ENCODE assay signal across 34 mouse cellular contexts in genomic region chr15:101697326-101698188, GRCm38 (mm10). TPM values are rescaled to one million over a fixed set of nuclear protein-coding genes. Genes with fewer than 3 reads are reported as not detected.
DNase-seq lines count a peak whose midpoint lies in the region; ATAC-seq and TF ChIP-seq lines count a peak whose summit lies in the region.
"Had no signal": no experiment of that assay in that cellular context is flagged by ENCODE, and none has a peak within 500 bp of the region (broad histone marks: within the 10 kb centered on the region; RNA-seq: fewer than 3 reads in every experiment).

No protein-coding gene starts in this region.

- no peak for TF ChIP-seq CTCF in brain, embryonic 14.5 days (IDR thresholded peaks at IDR 0.05; ENCODE audit: borderline replicate concordance, extremely low read depth, insufficient read depth, insufficient read length)

- H3K4me2 ChIP-seq in forebrain, embryonic 16.5 days (ENCODE audit: low read length): no peak overlapping the region
- H3K4me2 ChIP-seq: embryonic facial prominence, embryonic 12.5 days; hindbrain, embryonic 14.5 days; limb, embryonic 12.5 days; liver, embryonic 11.5 days; midbrain, embryonic 15.5 days; neural tube, embryonic 13.5 days had no signal

- H3K4me3 ChIP-seq in forebrain, embryonic 16.5 days (replicated peaks; ENCODE audit: low read length): no peak overlapping the region
- H3K4me3 ChIP-seq: embryonic facial prominence, embryonic 12.5 days; limb, embryonic 12.5 days; midbrain, embryonic 15.5 days; myocyte; neural tube, embryonic 13.5 days had no signal

- TF ChIP-seq POLR2A in brain, embryonic 14.5 days (IDR thresholded peaks at IDR 0.05; ENCODE audit: borderline replicate concordance, extremely low read depth, insufficient read depth, insufficient read length, poor library complexity, severe bottlenecking): no peak

- H3K27me3 ChIP-seq in forebrain, embryonic 16.5 days (replicated peaks; ENCODE audit: control insufficient read depth, insufficient read depth, low read length): no peaks in the 10 kb centered on the region; the same call in 1 of the 2 replicates
- H3K27me3 ChIP-seq: embryonic facial prominence, embryonic 12.5 days; midbrain, embryonic 15.5 days; neural tube, embryonic 13.5 days had no signal

- H3K27ac ChIP-seq in forebrain, embryonic 16.5 days (ENCODE audit: low read length): no peak overlapping the region
- H3K27ac ChIP-seq: embryonic facial prominence, embryonic 12.5 days; hindbrain, embryonic 14.5 days; limb, embryonic 12.5 days; macrophage; midbrain, embryonic 15.5 days; neural tube, embryonic 13.5 days had no signal

- intact Hi-C loops in heart, postnatal 25 days (cut with DNase I): no loop called here

- WGBS in forebrain, embryonic 16.5 days: 70% methylated on average over 8 of the region's 8 CpGs

- H3K4me1 ChIP-seq in forebrain, embryonic 16.5 days (replicated peaks; ENCODE audit: control insufficient read depth, insufficient read depth, low read length): no peaks in the 10 kb centered on the region
- H3K4me1 ChIP-seq: embryonic facial prominence, embryonic 12.5 days; limb, embryonic 12.5 days; midbrain, embryonic 15.5 days; neural tube, embryonic 13.5 days had no signal

- peak; percentile 76 for DNase-seq in heart, adult 11 months
- DNase-seq in heart, postnatal 25 days (ENCODE audit: low spot score): no peak
- DNase-seq in layer of hippocampus, postnatal 14 days (ENCODE audit: low spot score in 2 of 2): peak; percentile 5 to 9
- no peak for DNase-seq in layer of hippocampus, adult 11-12 months (ENCODE audit: low spot score)
- peak; percentile 3 for DNase-seq in brain, embryonic 14.5 days (ENCODE audit: low read depth)
- DNase-seq in retina, postnatal 1 day: peak; percentile 34
- DNase-seq: adrenal gland, adult 8-10 months; B cell, adult 2 months; cerebellum, adult 9-11 months; gastrocnemius, postnatal 36 days; heart, postnatal 36 days; kidney, adult 8-10 months; kidney, postnatal 25 days; liver, postnatal 0 days; right cerebral cortex, adult 18-20 months had no signal

- H3K9me3 ChIP-seq in forebrain, embryonic 16.5 days (ENCODE audit: control insufficient read depth, low read length): no peaks in the 10 kb centered on the region
- H3K9me3 ChIP-seq: embryonic facial prominence, embryonic 12.5 days; limb, embryonic 12.5 days; midbrain, embryonic 15.5 days; neural tube, embryonic 13.5 days had no signal

- H3K9ac ChIP-seq in forebrain, embryonic 16.5 days (replicated peaks; ENCODE audit: low read depth, low read length): no peak overlapping the region
- H3K9ac ChIP-seq: embryonic facial prominence, embryonic 12.5 days; hindbrain, embryonic 14.5 days; limb, embryonic 12.5 days; liver, postnatal 0 days; midbrain, embryonic 15.5 days; neural tube, embryonic 13.5 days had no signal

- ATAC-seq in forebrain, embryonic 16.5 days: no peak
- ATAC-seq: activated CD4-positive, CD25-positive, alpha-beta regulatory T cell, adult 4 months; liver, postnatal 0 days; lung, postnatal 0 days; midbrain, embryonic 15.5 days had no signal

- H3K36me3 ChIP-seq in forebrain, embryonic 16.5 days (ENCODE audit: control insufficient read depth, insufficient read depth): no peaks in the 10 kb centered on the region
- H3K36me3 ChIP-seq: embryonic facial prominence, embryonic 12.5 days; G1E; limb, embryonic 12.5 days; midbrain, embryonic 15.5 days; neural tube, embryonic 13.5 days had no signal

RNA-seq across cellular contexts. Expression of gene Krt6a, which starts 3.5 kb away (rescaled TPM):
- not detected for total RNA-seq in heart, postnatal 25 days (2021)
- not detected for total RNA-seq in layer of hippocampus, postnatal 14 days (2021)
- polyA plus RNA-seq in brain, embryonic 14.5 days (2012; rRNA removed): 0.29 and 0.57 TPM in 2 replicates
- polyA plus RNA-seq in forebrain, embryonic 16.5 days (2015; fragmentation: Nextera tagmentation; extraction: Ambion mirVana): 0.53 TPM in 1 of 2 replicates, not detected in the other
- total RNA-seq: adrenal gland, adult 8-10 months; CH12.LX; G1E; gastrocnemius, postnatal 36 days; heart, adult 8-10 months; heart, postnatal 36 days had no signal
- polyA plus RNA-seq: activated CD4-positive, CD25-positive, alpha-beta regulatory T cell, adult 4 months; G1E; heart, embryonic 14.5 days; hindbrain, embryonic 14.5 days; intestine, embryonic 14.5 days; liver, embryonic 11.5 days; liver, postnatal 0 days; macrophage; myocyte; neural tube, embryonic 13.5 days; small intestine, adult 2 months had no signal

RNA-seq across cellular contexts. Expression of gene Krt5, which starts 15.1 kb away (rescaled TPM):
- not detected for total RNA-seq in heart, postnatal 25 days (2021)
- total RNA-seq in layer of hippocampus, postnatal 14 days (2021): under 1 TPM; 0.33 to 0.48 TPM
- polyA plus RNA-seq in brain, embryonic 14.5 days (2012; rRNA removed): 33.7 and 53.0 TPM in 2 replicates
- 0.73 TPM in 1 of 2 replicates, not detected in the other for polyA plus RNA-seq in forebrain, embryonic 16.5 days (2015; fragmentation: Nextera tagmentation; extraction: Ambion mirVana)
- total RNA-seq: adrenal gland, adult 8-10 months; CH12.LX; G1E; heart, postnatal 36 days had no signal
- polyA plus RNA-seq: activated CD4-positive, CD25-positive, alpha-beta regulatory T cell, adult 4 months; G1E; heart, embryonic 14.5 days; hindbrain, embryonic 14.5 days; intestine, embryonic 14.5 days; liver, postnatal 0 days; lung, postnatal 0 days; macrophage had no signal

RNA-seq across cellular contexts. Expression of gene Krt6b, which starts 17.5 kb away (rescaled TPM):
- not detected for total RNA-seq in heart, postnatal 25 days (2021)
- total RNA-seq in layer of hippocampus, postnatal 14 days (2021): not detected
- polyA plus RNA-seq in brain, embryonic 14.5 days (2012; rRNA removed): not detected in 2 replicates
- not detected in 2 replicates for polyA plus RNA-seq in forebrain, embryonic 16.5 days (2015; fragmentation: Nextera tagmentation; extraction: Ambion mirVana)
- total RNA-seq: adrenal gland, adult 8-10 months; CH12.LX; G1E; gastrocnemius, postnatal 36 days; heart, adult 8-10 months; heart, postnatal 36 days had no signal
- polyA plus RNA-seq: embryonic facial prominence, embryonic 12.5 days; G1E; heart, embryonic 14.5 days; hindbrain, embryonic 14.5 days; intestine, embryonic 14.5 days; limb, embryonic 12.5 days; liver, embryonic 11.5 days; liver, postnatal 0 days; lung, postnatal 0 days; macrophage; midbrain, embryonic 15.5 days; myocyte; neural tube, embryonic 13.5 days had no signal

RNA-seq across cellular contexts. Expression of gene Krt71, which starts 45.4 kb away (rescaled TPM):
- not detected for total RNA-seq in heart, postnatal 25 days (2021)
- total RNA-seq in layer of hippocampus, postnatal 14 days (2021): not detected
- 0.09 and 0.18 TPM in 2 replicates for polyA plus RNA-seq in brain, embryonic 14.5 days (2012; rRNA removed)
- not detected in 2 replicates for polyA plus RNA-seq in forebrain, embryonic 16.5 days (2015; fragmentation: Nextera tagmentation; extraction: Ambion mirVana)
- total RNA-seq: adrenal gland, adult 8-10 months; CH12.LX; G1E; gastrocnemius, postnatal 36 days; heart, adult 8-10 months; heart, postnatal 36 days had no signal
- polyA plus RNA-seq: activated CD4-positive, CD25-positive, alpha-beta regulatory T cell, adult 4 months; embryonic facial prominence, embryonic 12.5 days; G1E; heart, embryonic 14.5 days; intestine, embryonic 14.5 days; limb, embryonic 12.5 days; liver, embryonic 11.5 days; liver, postnatal 0 days; lung, postnatal 0 days; macrophage; myocyte; neural tube, embryonic 13.5 days; small intestine, adult 2 months; stomach, embryonic 16.5 days had no signal

RNA-seq across cellular contexts. Expression of gene Gm5478, which starts 50.4 kb away (rescaled TPM):
- total RNA-seq in heart, postnatal 25 days (2021): not detected
- not detected for total RNA-seq in layer of hippocampus, postnatal 14 days (2021)
- not detected in 2 replicates for polyA plus RNA-seq in brain, embryonic 14.5 days (2012; rRNA removed)
- not detected in 2 replicates for polyA plus RNA-seq in forebrain, embryonic 16.5 days (2015; fragmentation: Nextera tagmentation; extraction: Ambion mirVana)
- total RNA-seq: adrenal gland, adult 8-10 months; CH12.LX; gastrocnemius, postnatal 36 days; heart, adult 8-10 months; heart, postnatal 36 days had no signal
- polyA plus RNA-seq: activated CD4-positive, CD25-positive, alpha-beta regulatory T cell, adult 4 months; embryonic facial prominence, embryonic 12.5 days; G1E; heart, embryonic 14.5 days; hindbrain, embryonic 14.5 days; intestine, embryonic 14.5 days; limb, embryonic 12.5 days; liver, embryonic 11.5 days; liver, postnatal 0 days; lung, postnatal 0 days; macrophage; midbrain, embryonic 15.5 days; myocyte; neural tube, embryonic 13.5 days; small intestine, adult 2 months; stomach, embryonic 16.5 days; thymus, postnatal 0 days had no signal

Comparison
In these comparisons a context has a peak if more than half of its experiments do, and no peak if none do; other contexts are left out.
1. DNase-seq: peak in heart, adult 11 months (single experiment), layer of hippocampus, postnatal 14 days (2 of 2), brain, embryonic 14.5 days (single experiment) and retina, postnatal 1 day (single experiment); none in heart, postnatal 25 days (single experiment) and layer of hippocampus, adult 11-12 months (single experiment).